Mouse (Mus musculus) kidney, postnatal 25 days (tissue): ENCODE results near the gene Metrn.
A peak's percentile ranks its signal among the peaks of the same experiment; 100 is the strongest.

Experiments used
- DNase-seq, 2 experiments: peaks; one replicate each; pipeline ENCODE4 v3.0.0; 2021; ENCODE audit warnings: mixed read lengths in 2 of 2

The Metrn gene

GRCm38 (mm10) chr17:25796951-25797369 is at the start of gene Metrn:
Metrn (minus strand) TSS chr17:25797136.
- peak; percentile 94 to 96 for DNase-seq

DNA sequence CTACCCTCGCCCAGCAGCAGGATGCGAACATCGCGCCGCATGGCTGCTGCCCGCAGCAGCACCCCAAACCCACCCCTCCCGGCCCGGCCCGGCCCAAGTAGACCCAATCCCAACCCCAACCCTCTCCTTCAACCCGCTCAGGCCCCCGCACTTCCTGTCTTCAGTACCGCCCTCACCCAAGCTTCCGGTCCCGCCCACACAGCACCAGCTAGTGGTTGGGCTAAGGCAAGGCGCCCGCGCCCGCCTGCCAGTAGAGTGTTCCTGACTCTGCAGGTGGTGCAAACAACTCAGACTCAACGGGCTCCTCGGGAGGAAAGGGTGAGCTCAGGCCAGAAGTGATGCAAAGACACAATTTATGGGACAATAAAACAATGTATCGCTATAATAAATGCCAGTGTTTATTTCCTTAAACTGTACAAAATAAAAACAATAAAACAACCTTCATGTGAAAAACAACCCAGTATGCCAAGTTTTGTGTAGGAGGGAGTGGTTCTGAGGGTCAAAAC is 47.5 kb upstream of the Metrn start, which contains the start of gene Rhot2:
Gene Rhot2 (minus strand): TSS at position 456 of the 506 bp plus-strand sequence.
- peak; percentile 97 to 98 for DNase-seq

DNA sequence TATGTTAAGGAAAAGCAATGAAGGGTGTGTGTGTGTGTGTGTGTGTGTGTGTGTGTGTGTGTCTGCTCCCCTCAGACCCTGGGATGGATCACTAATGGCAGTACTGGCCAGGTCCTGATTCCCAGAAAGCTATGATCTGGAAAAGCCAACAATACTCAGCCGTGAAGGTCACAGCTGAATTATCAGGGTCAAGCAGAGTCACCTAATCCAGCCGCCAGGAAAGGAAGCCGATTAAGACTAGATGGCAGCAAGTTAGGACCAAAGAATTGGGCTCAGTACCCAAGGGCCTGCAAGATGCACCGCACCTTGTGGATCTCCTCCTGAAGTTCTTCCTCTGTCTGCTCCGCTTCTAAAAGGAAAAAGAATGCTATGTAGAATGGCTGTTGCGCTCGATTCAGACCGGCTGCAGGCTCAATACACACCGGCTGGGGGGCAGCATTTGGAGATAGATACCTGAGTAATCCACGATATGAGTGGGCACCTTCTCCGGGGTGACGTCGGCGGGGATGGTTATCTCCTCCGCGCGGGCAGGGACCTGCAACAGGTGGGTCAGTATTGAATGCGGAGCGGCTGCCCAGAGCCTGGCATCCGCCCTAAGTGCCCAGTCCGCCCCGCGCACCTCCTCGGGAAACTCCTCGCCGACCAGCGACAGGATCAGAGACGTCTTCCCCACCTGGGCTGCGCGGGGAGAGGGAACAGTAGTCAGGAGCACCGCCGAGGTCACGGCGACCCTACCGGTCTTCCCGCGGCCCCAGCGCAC is 46.9 kb upstream of the Metrn start:
- DNase-seq, result no peak

GRCm38 (mm10) chr17:25843122-25843521 is 46.2 kb upstream of the Metrn start:
- no peak for DNase-seq

DNA sequence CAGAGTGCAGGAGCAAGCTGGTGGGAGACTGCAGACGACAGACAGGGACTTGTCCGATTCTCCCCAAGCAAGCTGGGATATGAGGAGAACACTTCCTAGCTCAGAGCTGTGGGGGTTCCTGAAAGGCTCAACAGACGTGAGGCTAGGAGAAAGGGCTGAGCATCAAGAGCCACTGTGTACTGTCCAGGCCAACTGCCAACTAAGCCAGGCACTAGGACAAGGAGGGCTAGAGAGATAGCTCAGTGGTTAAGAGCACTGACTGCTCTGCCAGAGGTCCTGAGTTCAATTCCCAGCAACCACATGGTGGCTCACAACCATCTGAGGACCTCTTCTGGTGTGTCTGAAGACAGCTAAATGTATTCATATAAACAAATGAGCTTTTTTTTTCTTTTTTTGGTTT is 45.6 kb upstream of the Metrn start:
- DNase-seq, result no peak

DNA sequence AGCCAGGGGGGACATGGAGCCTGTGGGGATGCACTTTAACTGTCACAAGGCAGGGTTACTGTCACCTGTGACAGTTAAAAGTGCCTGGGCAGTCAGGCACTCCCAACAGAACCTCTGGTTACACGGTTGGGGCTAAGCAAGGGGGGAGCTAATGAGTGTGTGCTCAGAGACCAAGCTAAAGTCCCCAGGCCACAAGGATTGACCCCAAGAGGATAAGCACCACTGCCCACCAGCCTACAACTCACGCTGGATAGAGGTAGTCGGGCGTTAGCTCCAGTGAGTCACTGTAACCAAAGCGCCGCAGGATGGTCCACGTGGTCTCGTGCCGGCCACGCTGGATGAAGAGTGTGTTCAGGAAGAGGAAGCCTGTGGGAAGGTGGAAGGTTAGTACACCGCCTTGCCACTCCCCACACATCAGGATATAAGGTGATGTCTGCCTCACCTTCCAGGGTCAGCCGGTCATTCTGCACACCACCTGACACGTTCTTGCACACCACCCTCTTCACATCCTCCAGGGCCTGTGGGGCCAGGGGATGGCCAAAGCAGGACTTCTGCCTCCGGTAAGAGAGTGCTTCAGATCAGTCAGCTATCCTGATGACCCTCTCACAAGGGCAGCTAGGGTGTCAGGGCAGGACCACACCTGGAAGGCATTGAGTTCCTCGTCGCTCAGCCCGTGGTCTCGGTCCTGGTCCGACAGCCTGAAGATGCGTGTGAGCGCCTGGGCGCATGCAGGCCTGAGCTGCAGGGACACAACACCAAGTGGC is 44.4 kb upstream of the Metrn start, which contains the start of gene Gm20683:
Gene Gm20683 (minus strand): TSS at position 647 of the 764 bp plus-strand sequence.
- DNase-seq, result no peak

DNA sequence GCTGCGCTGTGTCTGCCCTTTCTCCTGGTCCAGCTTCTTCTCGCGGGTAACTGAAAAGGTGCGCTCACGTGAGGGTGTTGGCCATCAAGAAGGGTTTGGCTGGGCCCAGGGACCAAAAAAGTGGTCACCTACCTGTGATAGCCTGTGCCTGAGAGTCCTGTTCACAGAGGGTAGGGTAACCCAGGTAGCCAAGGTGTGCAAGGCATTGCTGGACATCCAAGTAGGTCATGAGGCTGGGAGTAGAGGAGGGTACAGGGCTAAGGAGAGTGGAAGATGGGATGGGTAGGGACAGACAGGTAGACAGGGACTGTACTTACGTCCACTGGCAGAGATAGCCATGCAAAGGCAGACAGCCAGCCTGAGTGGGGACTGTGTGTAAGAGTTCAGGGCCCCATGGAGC is 43.6 kb upstream of the Metrn start:
- no peak for DNase-seq

GRCm38 (mm10) chr17:25839455-25840235 is 42.7 kb upstream of the Metrn start:
- DNase-seq, result peak; percentile 71 to 85

DNA sequence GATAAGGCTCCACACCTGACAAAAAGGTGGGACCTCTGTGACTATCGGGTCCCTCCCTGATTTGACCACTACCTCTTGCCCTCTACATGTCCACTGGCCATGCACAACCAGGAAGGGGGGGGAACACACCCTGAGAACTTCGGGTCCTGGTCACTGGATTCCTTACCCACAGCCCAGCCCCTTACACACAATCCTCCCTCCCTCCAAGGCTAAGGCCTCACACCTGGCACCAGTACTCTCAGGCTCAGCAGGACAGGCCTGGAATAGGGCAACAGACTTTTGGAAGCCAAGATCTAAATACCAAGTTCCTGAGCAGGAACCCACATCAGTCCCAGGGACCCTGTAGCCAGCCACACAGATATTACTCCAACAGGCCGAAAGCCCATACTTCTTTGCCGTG is 42.0 kb upstream of the Metrn start:
- peak in 1 of 2 experiments; percentile 38 for DNase-seq

GRCm38 (mm10) chr17:25837533-25837932 is 40.6 kb upstream of the Metrn start:
- no peak for DNase-seq

DNA sequence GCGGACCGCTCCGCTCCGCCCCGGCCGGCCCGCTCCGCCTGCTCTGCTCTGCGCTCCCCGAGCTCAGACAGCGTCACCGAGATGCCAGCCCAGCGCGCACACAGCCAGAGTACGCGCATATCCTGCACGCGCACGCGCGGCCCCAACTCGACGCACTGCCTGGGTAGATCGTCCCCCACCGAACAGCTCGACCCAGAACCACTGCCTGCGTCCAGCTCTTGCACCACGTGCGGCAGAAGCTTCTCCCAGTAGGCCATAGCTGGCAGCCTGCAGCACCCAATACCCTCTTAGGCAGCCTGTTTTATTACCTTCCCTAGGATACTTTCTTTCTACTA is 40.1 kb upstream of the Metrn start, which contains the start of gene Rhbdl1:
Gene Rhbdl1 (minus strand): TSS at position 220 of the 335 bp plus-strand sequence.
- peak; percentile 72 to 89 for DNase-seq

- DNase-seq, result peak in 1 of 2 experiments; percentile 74
Measured at GRCm38 (mm10) chr17:25836397-25837075, 39.6 kb upstream of the Metrn start.

GRCm38 (mm10) chr17:25835816-25836215 is 38.9 kb upstream of the Metrn start:
- no peak for DNase-seq

DNA sequence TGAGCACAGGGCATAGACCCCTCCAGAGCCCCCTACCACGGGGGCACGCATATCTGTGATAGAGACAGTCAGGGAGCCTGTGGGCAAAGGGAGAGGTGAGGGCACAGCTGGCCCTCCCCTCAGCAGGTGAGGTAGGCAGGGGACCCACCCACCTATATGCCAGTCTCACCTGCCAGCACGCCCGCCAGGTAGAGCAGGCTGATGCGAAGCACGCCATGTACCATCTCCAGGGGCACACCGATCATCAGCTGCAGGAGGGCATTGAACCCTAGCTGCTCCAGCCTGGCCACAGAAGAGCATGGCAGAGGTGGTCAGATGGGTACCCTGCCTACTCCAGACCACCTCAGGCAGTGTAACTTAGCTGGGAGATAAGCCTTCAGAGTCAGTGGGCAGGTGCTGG is 38.4 kb upstream of the Metrn start:
- no peak for DNase-seq

DNA sequence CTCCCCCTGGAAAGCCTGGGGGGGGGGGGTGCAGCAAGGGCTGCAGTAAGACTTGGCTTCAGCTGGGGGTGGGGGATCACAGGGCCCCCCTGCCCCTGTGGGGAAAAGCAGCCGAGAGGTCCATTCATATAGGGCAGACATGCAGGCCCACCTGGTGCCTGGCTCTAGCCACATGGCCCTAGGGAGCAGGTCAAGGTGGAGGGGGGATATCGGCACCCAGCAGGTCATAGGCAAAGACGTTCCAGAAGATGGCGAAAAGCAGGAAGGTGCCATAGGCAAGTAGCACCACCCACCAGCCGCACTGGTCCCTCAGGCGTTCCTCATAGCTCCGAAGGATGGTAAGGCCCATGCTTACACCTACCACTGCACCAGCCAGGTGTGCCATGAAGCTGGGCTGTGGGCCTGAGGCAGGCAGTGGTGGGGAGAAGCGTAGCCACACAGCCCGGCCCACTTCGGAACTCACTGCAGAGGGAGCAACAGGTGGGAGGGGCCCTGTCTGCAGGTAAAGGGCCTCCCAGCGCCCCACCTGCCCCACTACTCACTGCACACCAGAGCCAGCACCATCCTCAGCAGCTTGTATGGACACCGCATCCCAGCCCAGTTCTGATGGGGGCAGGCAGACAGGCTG is 37.8 kb upstream of the Metrn start:
- peak in 1 of 2 experiments; percentile 42 for DNase-seq

DNA sequence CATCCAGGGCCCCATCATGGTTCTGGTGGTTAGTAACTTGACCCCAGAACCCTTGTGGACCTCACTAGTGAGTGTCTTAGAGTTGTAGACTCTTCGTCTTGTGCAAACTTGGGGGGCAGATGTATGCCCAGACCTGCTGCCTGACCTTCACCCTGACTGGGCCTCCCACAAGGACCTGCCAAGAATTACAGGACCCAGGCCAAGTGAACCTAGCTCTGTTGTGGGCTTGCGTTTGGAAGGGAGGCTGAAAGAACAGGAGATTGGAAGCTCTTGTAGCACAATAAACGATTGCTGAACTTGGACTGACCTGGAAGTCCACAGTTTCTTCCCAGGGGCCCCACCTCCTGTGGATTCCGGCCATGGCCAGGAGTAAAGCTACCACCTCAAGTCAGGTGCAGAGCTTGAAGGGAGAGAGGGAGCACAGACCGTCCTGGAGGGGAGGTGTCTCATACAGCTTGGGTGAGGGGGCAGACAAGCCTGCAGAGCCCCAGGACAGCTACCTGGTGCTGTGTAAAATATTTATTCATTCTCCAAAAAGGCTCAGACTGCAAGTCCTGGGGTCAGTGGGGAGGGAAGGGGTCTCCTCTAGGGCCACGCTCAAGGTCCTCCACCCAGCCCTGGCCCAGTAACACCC is 37.1 kb upstream of the Metrn start:
- DNase-seq, result peak; percentile 65 to 87

- DNase-seq, result peak; percentile 96 to 98
Measured at GRCm38 (mm10) chr17:25833291-25833663, 36.3 kb upstream of the Metrn start, which contains the start of gene Stub1. Stub1 (minus strand) TSS chr17:25833404.

- DNase-seq, result peak; percentile 100
Measured at GRCm38 (mm10) chr17:25832436-25833290, 35.7 kb upstream of the Metrn start.

GRCm38 (mm10) chr17:25831451-25832281 is 34.7 kb upstream of the Metrn start:
- peak; percentile 59 to 72 for DNase-seq
